Mouse (Mus musculus): ENCODE measurements at regions not wholly inside any gene's neighbourhood (a gene's known extent, or its start where the extent isn't known, plus 50 kb on each side); places are given as distances from the start of the nearest gene placed in this dataset.
"Not testable (repeated sequence)": the region's sequence is repeated elsewhere in the genome, so short reads cannot be mapped to it uniquely, and the experiment has no call there.

GRCm38 (mm10) chr14:53428447-53428846 is 825.5 kb downstream of the Dad1 start:
- H3K27me3 ChIP-seq (replicated peaks; ENCODE audit: control insufficient read depth, insufficient read depth, low read length); H3K36me3 ChIP-seq (ENCODE audit: control insufficient read depth, insufficient read depth, low read length); H3K4me3 ChIP-seq (ENCODE audit: low read depth, low read length); H3K9me3 ChIP-seq (replicated peaks; ENCODE audit: control insufficient read depth, low read length); H3K4me1 ChIP-seq (ENCODE audit: control insufficient read depth, insufficient read depth, low read length); H3K9ac ChIP-seq (ENCODE audit: low read length); H3K4me2 ChIP-seq (ENCODE audit: low read length); DNase-seq (ENCODE audit: low spot score); H3K27ac ChIP-seq (ENCODE audit: low read depth, low read length); ATAC-seq: not testable (repeated sequence)
- WGBS = 73% methylated on average over 1 of the region's 1 CpGs

GRCm38 (mm10) chr14:53427636-53428035 is 826.3 kb downstream of the Dad1 start:
- H3K9ac ChIP-seq (ENCODE audit: low read length); H3K27ac ChIP-seq (ENCODE audit: low read depth, low read length); H3K9me3 ChIP-seq (replicated peaks; ENCODE audit: control insufficient read depth, low read length); H3K27me3 ChIP-seq (replicated peaks; ENCODE audit: control insufficient read depth, insufficient read depth, low read length); H3K4me3 ChIP-seq (ENCODE audit: low read depth, low read length); ATAC-seq; H3K4me2 ChIP-seq (ENCODE audit: low read length); H3K36me3 ChIP-seq (ENCODE audit: control insufficient read depth, insufficient read depth, low read length); DNase-seq (ENCODE audit: low spot score); H3K4me1 ChIP-seq (ENCODE audit: control insufficient read depth, insufficient read depth, low read length): not testable (repeated sequence)
- WGBS = 82% methylated on average over 10 of the region's 10 CpGs

GRCm38 (mm10) chr14:53416955-53417354 is 836.9 kb downstream of the Dad1 start:
- not testable (repeated sequence) for H3K4me1 ChIP-seq (ENCODE audit: control insufficient read depth, insufficient read depth, low read length); H3K36me3 ChIP-seq (ENCODE audit: control insufficient read depth, insufficient read depth, low read length); H3K9ac ChIP-seq (ENCODE audit: low read length); ATAC-seq; H3K27me3 ChIP-seq (replicated peaks; ENCODE audit: control insufficient read depth, insufficient read depth, low read length); H3K9me3 ChIP-seq (replicated peaks; ENCODE audit: control insufficient read depth, low read length); H3K27ac ChIP-seq (ENCODE audit: low read depth, low read length); DNase-seq (ENCODE audit: low spot score); H3K4me3 ChIP-seq (ENCODE audit: low read depth, low read length); H3K4me2 ChIP-seq (ENCODE audit: low read length)
- no CpG with 5 or more reads among the region's 2 CpGs for WGBS

- H3K36me3 ChIP-seq (ENCODE audit: control insufficient read depth, insufficient read depth, low read length); H3K27ac ChIP-seq (ENCODE audit: low read depth, low read length); H3K4me1 ChIP-seq (ENCODE audit: control insufficient read depth, insufficient read depth, low read length); H3K4me2 ChIP-seq (ENCODE audit: low read length); H3K4me3 ChIP-seq (ENCODE audit: low read depth, low read length); H3K9ac ChIP-seq (ENCODE audit: low read length); ATAC-seq; H3K27me3 ChIP-seq (replicated peaks; ENCODE audit: control insufficient read depth, insufficient read depth, low read length); DNase-seq (ENCODE audit: low spot score); H3K9me3 ChIP-seq (replicated peaks; ENCODE audit: control insufficient read depth, low read length): not testable (repeated sequence)
- 92% methylated on average over 2 of the region's 5 CpGs for WGBS
Measured at GRCm38 (mm10) chr14:53407500-53408227, 846.2 kb downstream of the Dad1 start.

GRCm38 (mm10) chr14:53390307-53390706 is 863.6 kb downstream of the Dad1 start:
- H3K36me3 ChIP-seq (ENCODE audit: control insufficient read depth, insufficient read depth, low read length); H3K4me3 ChIP-seq (ENCODE audit: low read depth, low read length); H3K27me3 ChIP-seq (replicated peaks; ENCODE audit: control insufficient read depth, insufficient read depth, low read length); DNase-seq (ENCODE audit: low spot score); H3K9me3 ChIP-seq (replicated peaks; ENCODE audit: control insufficient read depth, low read length); H3K9ac ChIP-seq (ENCODE audit: low read length); H3K4me2 ChIP-seq (ENCODE audit: low read length); H3K27ac ChIP-seq (ENCODE audit: low read depth, low read length); H3K4me1 ChIP-seq (ENCODE audit: control insufficient read depth, insufficient read depth, low read length); ATAC-seq: not testable (repeated sequence)
- WGBS = no CpG with 5 or more reads among the region's 1 CpGs

GRCm38 (mm10) chr14:53374591-53374990 is 879.0 kb upstream of the Olfr1507 start:
- H3K9ac ChIP-seq (ENCODE audit: low read length); H3K9me3 ChIP-seq (replicated peaks; ENCODE audit: control insufficient read depth, low read length); H3K4me1 ChIP-seq (ENCODE audit: control insufficient read depth, insufficient read depth, low read length); H3K4me3 ChIP-seq (ENCODE audit: low read depth, low read length); DNase-seq (ENCODE audit: low spot score); H3K27me3 ChIP-seq (replicated peaks; ENCODE audit: control insufficient read depth, insufficient read depth, low read length); H3K4me2 ChIP-seq (ENCODE audit: low read length); H3K27ac ChIP-seq (ENCODE audit: low read depth, low read length); ATAC-seq; H3K36me3 ChIP-seq (ENCODE audit: control insufficient read depth, insufficient read depth, low read length): not testable (repeated sequence)
- WGBS = 90% methylated on average over 5 of the region's 6 CpGs

GRCm38 (mm10) chr14:53373777-53374468 is 878.4 kb upstream of the Olfr1507 start:
- H3K27me3 ChIP-seq (replicated peaks; ENCODE audit: control insufficient read depth, insufficient read depth, low read length); DNase-seq (ENCODE audit: low spot score); H3K9me3 ChIP-seq (replicated peaks; ENCODE audit: control insufficient read depth, low read length); H3K4me3 ChIP-seq (ENCODE audit: low read depth, low read length); H3K4me1 ChIP-seq (ENCODE audit: control insufficient read depth, insufficient read depth, low read length); H3K27ac ChIP-seq (ENCODE audit: low read depth, low read length); H3K4me2 ChIP-seq (ENCODE audit: low read length); ATAC-seq; H3K36me3 ChIP-seq (ENCODE audit: control insufficient read depth, insufficient read depth, low read length); H3K9ac ChIP-seq (ENCODE audit: low read length): not testable (repeated sequence)
- WGBS = 80% methylated on average over 1 of the region's 2 CpGs

- Histone ChIP-seq H3K27ac (ENCODE audit: low read depth, low read length) (no peak overlapping the region), H3K36me3 (ENCODE audit: control insufficient read depth, insufficient read depth, low read length) (no peaks in the 10 kb centered on the region), H3K4me3 (ENCODE audit: low read depth, low read length) (no peak overlapping the region), H3K4me2 (ENCODE audit: low read length) (no peak overlapping the region), H3K9me3 (replicated peaks; ENCODE audit: control insufficient read depth, low read length) (no peaks in the 10 kb centered on the region), H3K9ac (ENCODE audit: low read length) (no peak overlapping the region), H3K27me3 (replicated peaks; ENCODE audit: control insufficient read depth, insufficient read depth, low read length) (no peaks in the 10 kb centered on the region), H3K4me1 (ENCODE audit: control insufficient read depth, insufficient read depth, low read length) (no peaks in the 10 kb centered on the region)
- ATAC-seq (no peak), DNase-seq (ENCODE audit: low spot score) (no peak)
- whole genome bisulfite sequencing = 69% methylated on average over 2 of the region's 2 CpGs
Measured at GRCm38 (mm10) chr14:53369776-53370175, 874.2 kb upstream of the Olfr1507 start.

GRCm38 (mm10) chr14:53367420-53367819 is 871.9 kb upstream of the Olfr1507 start:
- DNase-seq (ENCODE audit: low spot score); H3K27ac ChIP-seq (ENCODE audit: low read depth, low read length): not testable (repeated sequence)
- 64% methylated on average over 1 of the region's 1 CpGs for WGBS

More at GRCm38 (mm10) chr14:53367420-53367819, 871.9 kb upstream of the Olfr1507 start:
- H3K4me1 ChIP-seq (ENCODE audit: control insufficient read depth, insufficient read depth, low read length); H3K4me2 ChIP-seq (ENCODE audit: low read length); H3K27me3 ChIP-seq (replicated peaks; ENCODE audit: control insufficient read depth, insufficient read depth, low read length); H3K9ac ChIP-seq (ENCODE audit: low read length); H3K36me3 ChIP-seq (ENCODE audit: control insufficient read depth, insufficient read depth, low read length); ATAC-seq; H3K4me3 ChIP-seq (ENCODE audit: low read depth, low read length); H3K9me3 ChIP-seq (replicated peaks; ENCODE audit: control insufficient read depth, low read length): not testable (repeated sequence)

Measured in forebrain, embryonic 14.5 days (tissue).